Mouse (Mus musculus): Measurements from ENCODE around the gene Rnf24.

The Rnf24 gene

DNA sequence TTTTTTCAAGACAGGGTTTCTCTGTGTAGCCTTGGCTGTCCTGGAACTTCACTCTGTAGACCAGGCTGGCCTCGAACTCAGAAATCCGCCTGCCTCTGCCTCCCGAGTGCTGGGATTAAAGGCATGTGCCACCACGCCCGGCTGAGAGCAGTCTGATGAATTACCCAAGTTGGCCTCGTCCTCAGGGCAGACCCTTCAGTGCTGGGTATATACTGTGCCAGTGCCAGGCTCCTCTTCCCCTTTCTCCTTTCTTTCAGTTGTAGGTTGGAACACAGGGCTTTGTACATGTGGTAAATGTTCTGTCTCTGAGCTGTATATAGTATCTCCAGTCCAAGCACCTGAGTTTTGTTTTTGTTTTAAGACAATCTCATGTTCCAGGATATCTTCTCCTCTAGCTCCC, 88.7 kb downstream of the Rnf24 start:
- DNase-seq (ENCODE audit: inconsistent age in 2 of 2, low spot score in 1 of 2) = peak in 1 of 2 experiments; percentile 52

GRCm38 (mm10) chr2:131262680-131263670, 89.7 kb downstream of the Rnf24 start:
- DNase-seq (ENCODE audit: inconsistent age in 2 of 2, low spot score in 1 of 2) = no peak

- DNase-seq (ENCODE audit: inconsistent age in 2 of 2, low spot score in 1 of 2) = peak; percentile 98 to 99
Observed at GRCm38 (mm10) chr2:131262213-131262672, 90.4 kb downstream of the Rnf24 start, which contains the start of gene Pank2. TSS of gene Pank2 (plus strand) at chr2:131262495.

- no peak for DNase-seq (ENCODE audit: inconsistent age in 2 of 2, low spot score in 1 of 2)
Observed at GRCm38 (mm10) chr2:131261481-131262212, 91.0 kb downstream of the Rnf24 start.

DNA sequence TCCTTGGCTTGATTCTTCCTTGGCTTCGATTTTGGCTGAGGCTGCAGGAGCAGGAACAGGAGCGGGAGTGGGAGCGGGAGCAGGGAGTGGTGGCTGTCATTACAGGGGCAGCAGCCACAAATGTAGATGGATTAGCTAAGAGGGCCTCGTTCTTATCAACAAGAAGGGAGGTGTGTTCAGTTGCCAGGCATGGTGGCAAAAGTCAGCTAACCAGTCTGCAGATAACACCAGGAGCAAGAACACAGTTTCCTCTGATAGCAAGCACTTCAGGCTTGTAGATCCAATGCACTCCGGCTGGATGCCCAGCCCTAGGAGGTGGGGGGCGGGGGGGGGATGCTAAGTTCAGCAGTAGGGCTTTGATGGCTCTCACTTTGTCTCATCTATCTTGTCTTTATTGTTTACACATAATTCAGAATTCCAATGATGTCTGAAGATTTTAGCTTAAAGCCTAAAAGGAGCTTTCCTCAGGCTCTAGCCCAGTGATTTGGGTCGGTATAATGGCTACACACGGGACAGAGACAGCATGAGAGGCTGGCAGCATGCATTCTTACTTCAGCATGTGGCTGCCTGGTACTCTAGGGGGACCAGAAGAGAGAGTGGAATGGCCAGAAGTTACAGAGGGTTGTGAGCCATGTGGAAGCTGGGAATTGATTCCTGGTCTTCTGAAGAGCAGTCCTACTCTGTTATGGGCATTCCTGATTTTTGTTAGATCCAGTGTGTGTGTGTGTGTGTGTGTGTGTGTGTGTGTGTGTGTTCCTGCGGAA, 92.0 kb downstream of the Rnf24 start:
- no peak for DNase-seq (ENCODE audit: inconsistent age in 2 of 2, low spot score in 1 of 2)

DNA sequence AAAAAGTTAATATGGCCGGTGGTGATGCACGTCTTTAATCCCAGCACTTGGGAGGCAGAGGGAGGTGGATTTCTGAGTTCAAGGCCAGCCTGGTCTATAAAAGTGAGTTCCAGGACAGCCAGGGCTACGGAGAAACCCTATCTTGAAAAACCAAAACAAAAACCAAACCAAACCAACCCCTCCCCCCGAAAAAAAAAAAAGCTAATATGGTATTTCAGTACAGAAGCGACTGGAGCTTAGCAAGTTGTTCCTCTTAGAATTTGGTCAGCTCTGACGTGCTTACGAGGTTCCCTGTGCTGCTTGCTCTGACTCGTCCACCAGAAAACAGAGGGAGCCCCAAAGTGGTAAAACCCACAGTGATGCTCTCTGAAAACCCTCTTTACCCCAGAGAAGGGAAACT, 94.0 kb downstream of the Rnf24 start:
- DNase-seq (ENCODE audit: inconsistent age in 2 of 2, low spot score in 1 of 2) = no peak

GRCm38 (mm10) chr2:131255738-131256137, 97.0 kb downstream of the Rnf24 start:
- DNase-seq (ENCODE audit: inconsistent age in 2 of 2, low spot score in 1 of 2) = no peak

- DNase-seq (ENCODE audit: inconsistent age in 2 of 2, low spot score in 1 of 2) = no peak
Observed at GRCm38 (mm10) chr2:131254329-131254713, 98.4 kb downstream of the Rnf24 start.

DNA sequence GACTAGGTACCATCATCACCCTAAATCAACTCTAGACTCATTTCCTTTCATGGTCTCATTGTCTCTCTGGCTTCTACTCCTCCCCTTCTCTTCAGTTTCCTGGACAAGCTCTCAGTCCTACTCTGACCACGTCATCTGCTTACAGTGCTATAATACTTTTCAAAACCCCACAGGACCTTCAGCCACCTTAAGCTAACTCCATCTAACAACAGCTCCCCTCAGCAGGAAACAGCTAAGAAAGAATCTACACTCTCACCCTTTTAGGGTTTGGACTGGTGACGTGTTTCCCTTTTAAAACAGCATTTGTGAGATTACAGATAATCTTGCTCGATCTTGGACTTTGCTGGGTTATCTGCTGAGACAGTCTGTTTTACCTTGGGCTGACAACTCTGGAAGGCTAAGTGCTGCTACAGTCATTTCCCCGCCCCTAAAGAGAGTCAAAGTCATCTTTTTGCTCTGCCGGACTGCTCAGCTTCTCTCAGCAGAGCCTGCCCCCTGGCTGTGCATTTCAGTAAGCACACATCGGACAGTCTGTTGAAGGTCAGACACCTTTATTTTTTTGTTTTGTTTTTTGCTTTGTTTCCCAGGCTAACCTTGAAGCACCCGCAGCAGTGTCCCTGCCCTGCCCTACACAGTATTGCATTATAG, 98.9 kb downstream of the Rnf24 start:
- DNase-seq (ENCODE audit: inconsistent age in 2 of 2, low spot score in 1 of 2) = peak; percentile 75 to 87

Data from adrenal gland, adult (tissue).